In genomic region chr10:41288771-41289415, GRCm38 (mm10) we compare ENCODE assay signal across 8 mouse cellular contexts. TPM values are rescaled to one million over a fixed set of nuclear protein-coding genes. Genes with fewer than 3 reads are reported as not detected.
DNase-seq lines count a peak whose midpoint lies in the region; ATAC-seq lines count a peak whose summit lies in the region.

No protein-coding gene starts in this region.

- peak; percentile 69 to 91 for DNase-seq in adrenal gland, adult (ENCODE audit: inconsistent age in 2 of 2, low spot score in 1 of 2)
- peak; percentile 94 for DNase-seq in embryo, embryonic 11 days
- peak; percentile 69 to 84 for DNase-seq in gastrocnemius, postnatal 4 days (ENCODE audit: low spot score in 2 of 2)
- peak; percentile 88 to 92 for DNase-seq in left cerebral cortex, postnatal 25 days (ENCODE audit: low spot score in 2 of 2)
- peak; percentile 99 for DNase-seq in midbrain, embryonic 11.5 days (ENCODE audit: low spot score, missing footprints)
- DNase-seq in right cerebral cortex, postnatal 4 days: peak; percentile 93
- DNase-seq in yolk sac, embryonic 10.5 days (ENCODE audit: low spot score): peak; percentile 72

- H3K9me3 ChIP-seq in intestine, embryonic 16.5 days (ENCODE audit: control insufficient read depth, low read length): no peaks in the 10 kb centered on the region
- H3K9me3 ChIP-seq in midbrain, embryonic 11.5 days (ENCODE audit: control insufficient read depth, low read length): no peaks in the 10 kb centered on the region

- peaks cover 12% of the 10 kb centered on the region for H3K4me1 ChIP-seq in intestine, embryonic 16.5 days (ENCODE audit: control insufficient read depth, insufficient read depth, low read length)
- no peaks in the 10 kb centered on the region; the same call in 1 of the 2 replicates for H3K4me1 ChIP-seq in midbrain, embryonic 11.5 days (ENCODE audit: control insufficient read depth, insufficient read depth, low read length)

- H3K4me3 ChIP-seq in intestine, embryonic 16.5 days (ENCODE audit: low read length): no peak overlapping the region
- no peak overlapping the region for H3K4me3 ChIP-seq in midbrain, embryonic 11.5 days (ENCODE audit: low read depth, low read length)

- no peaks in the 10 kb centered on the region for H3K27me3 ChIP-seq in intestine, embryonic 16.5 days (replicated peaks; ENCODE audit: control insufficient read depth, insufficient read depth, low read length)
- H3K27me3 ChIP-seq in midbrain, embryonic 11.5 days (ENCODE audit: control insufficient read depth, insufficient read depth, low read length): no peaks in the 10 kb centered on the region

- no peak overlapping the region for H3K9ac ChIP-seq in intestine, embryonic 16.5 days (ENCODE audit: low read depth, low read length)
- H3K9ac ChIP-seq in midbrain, embryonic 11.5 days (ENCODE audit: low read length): peak overlapping the region; percentile 53; the same call in 1 of the 2 replicates

- WGBS in intestine, embryonic 16.5 days: 39% methylated on average over 16 of the region's 16 CpGs
- 38% methylated on average over 16 of the region's 16 CpGs for WGBS in midbrain, embryonic 11.5 days

- no peak overlapping the region for H3K4me2 ChIP-seq in intestine, embryonic 16.5 days (ENCODE audit: low read depth, low read length)
- no peak overlapping the region for H3K4me2 ChIP-seq in midbrain, embryonic 11.5 days

- intact Hi-C loops in left cerebral cortex, postnatal 25 days (cut with DNase I): loop anchor here (2.0 to 5.0 kb wide), 2 partner anchors 284 to 637 kb away; no protein-coding TSS in a partner anchor

- no peak overlapping the region for H3K27ac ChIP-seq in intestine, embryonic 16.5 days (ENCODE audit: low read length)
- H3K27ac ChIP-seq in midbrain, embryonic 11.5 days (ENCODE audit: low read depth, low read length): no peak overlapping the region

- H3K36me3 ChIP-seq in intestine, embryonic 16.5 days (ENCODE audit: control insufficient read depth, insufficient read depth, low read length): no peaks in the 10 kb centered on the region
- no peaks in the 10 kb centered on the region for H3K36me3 ChIP-seq in midbrain, embryonic 11.5 days (ENCODE audit: control insufficient read depth, insufficient read depth, low read length)

- ATAC-seq in intestine, embryonic 16.5 days: peak; percentile 81
- peak; percentile 92 for ATAC-seq in midbrain, embryonic 11.5 days (ENCODE audit: low FRiP score)

RNA-seq across cellular contexts. Expression of gene Fig4, which starts 14.2 kb away (rescaled TPM):
- total RNA-seq in gastrocnemius, postnatal 4 days (2021): 10 to 100 TPM in 1 of 2 experiments, 1 to 10 TPM in 1; 9.5 to 10.1 TPM
- polyA plus RNA-seq in intestine, embryonic 16.5 days (2015; fragmentation: Nextera tagmentation; extraction: Ambion mirVana): 17.2 and 18.6 TPM in 2 replicates
- total RNA-seq in left cerebral cortex, postnatal 25 days (2021): 10 to 100 TPM; 26.7 to 27.6 TPM
- 22.4 and 25.2 TPM in 2 replicates for polyA plus RNA-seq in midbrain, embryonic 11.5 days (2014; fragmentation: Nextera tagmentation; extraction: Ambion mirVana)

RNA-seq across cellular contexts. Expression of gene Ak9, which starts 14.9 kb away (rescaled TPM):
- not detected for total RNA-seq in gastrocnemius, postnatal 4 days (2021)
- 0.02 and 0.04 TPM in 2 replicates for polyA plus RNA-seq in intestine, embryonic 16.5 days (2015; fragmentation: Nextera tagmentation; extraction: Ambion mirVana)
- total RNA-seq in left cerebral cortex, postnatal 25 days (2021): under 1 TPM; 0.07 to 0.11 TPM
- not detected in 2 replicates for polyA plus RNA-seq in midbrain, embryonic 11.5 days (2014; fragmentation: Nextera tagmentation; extraction: Ambion mirVana)
